Mouse (Mus musculus) neural tube, embryonic 14.5 days (tissue): ENCODE measurements at regions not wholly inside any gene's neighbourhood (a gene's known extent, or its start where the extent isn't known, plus 50 kb on each side); places are given as distances from the start of the nearest gene placed in this dataset.
A peak's percentile ranks its signal among the peaks of the same experiment; 100 is the strongest.
"Not testable (repeated sequence)": the region's sequence is repeated elsewhere in the genome, so short reads cannot be mapped to it uniquely, and the experiment has no call there.

Source experiments
- ATAC-seq: fragments of 200-750 bp; cut with Nextera tagmentation; 2 replicates; pipeline ENCODE4 v1.8.0; 2017; ENCODE audit warnings: low read depth, mild to moderate bottlenecking, moderate TSS enrichment, moderate library complexity
- H3K27ac ChIP-seq: fragments of 300-500 bp; sonication (generic); 2 replicates; pipeline ENCODE4 v1.5.1; 2014; ENCODE audit warnings: low read depth, mild to moderate bottlenecking, control low read depth, low read length, moderate library complexity, mixed read lengths
- H3K27me3 ChIP-seq: fragments of 300-500 bp; sonication (generic); 2 replicates; pipeline ENCODE4 v1.6.1; 2014; ENCODE audit warnings: low read length; ENCODE audit not compliant: control insufficient read depth, insufficient read depth
- H3K36me3 ChIP-seq: fragments of 300-500 bp; sonication (generic); 2 replicates; pipeline ENCODE4 v1.6.1; 2014; ENCODE audit warnings: low read length, mixed read lengths; ENCODE audit not compliant: control insufficient read depth, insufficient read depth
- H3K4me1 ChIP-seq: fragments of 300-500 bp; sonication (generic); 2 replicates; pipeline ENCODE4 v1.6.1; 2014; ENCODE audit warnings: low read length; ENCODE audit not compliant: control insufficient read depth, insufficient read depth
- H3K4me2 ChIP-seq: fragments of 300-500 bp; sonication (generic); 2 replicates; pipeline ENCODE4 v1.6.1; 2014; ENCODE audit warnings: mild to moderate bottlenecking, low read depth, low read length, control low read depth
- H3K4me3 ChIP-seq: fragments of 300-500 bp; sonication (generic); 2 replicates; pipeline ENCODE4 v1.5.1; 2014; ENCODE audit warnings: low read depth, low read length, control low read depth, mixed read lengths
- H3K9ac ChIP-seq: fragments of 300-500 bp; sonication (generic); replicated peaks from 2 replicates; pipeline ENCODE4 v1.6.1; 2014; ENCODE audit warnings: low read depth, mild to moderate bottlenecking, control low read depth, low read length, mixed read lengths
- H3K9me3 ChIP-seq: fragments of 300-500 bp; sonication (generic); 2 replicates; pipeline ENCODE4 v1.6.1; 2016; ENCODE audit warnings: low read length; ENCODE audit not compliant: control insufficient read depth
- WGBS: fragments of 180-500 bp; shearing (Covaris S2); extraction: QIAGEN DNeasy Blood & Tissue Kit; methylation state at CpG from one replicate; pipeline ENCODE4 v1.1.7; 2014; 5-methylcytosine and 5-hydroxymethylcytosine counted together

- Histone ChIP-seq H3K27me3 (no peaks in the 10 kb centered on the region), H3K4me2 (no peak overlapping the region), H3K9ac (no peak overlapping the region), H3K4me1 (no peaks in the 10 kb centered on the region), H3K36me3 (no peaks in the 10 kb centered on the region), H3K4me3 (no peak overlapping the region), H3K27ac (no peak overlapping the region), H3K9me3 (no peaks in the 10 kb centered on the region)
- ATAC-seq: no peak
- WGBS: 80% methylated on average over 4 of the region's 4 CpGs
Observed at GRCm38 (mm10) chr17:9223097-9223496, 198.8 kb upstream of the Gm17728 start.

GRCm38 (mm10) chr17:9227872-9228575 lies 193.8 kb upstream of the Gm17728 start:
- Histone ChIP-seq H3K36me3 (no peaks in the 10 kb centered on the region), H3K4me2 (no peak overlapping the region), H3K4me1 (no peaks in the 10 kb centered on the region), H3K9ac (no peak overlapping the region), H3K9me3 (no peaks in the 10 kb centered on the region), H3K27me3 (no peaks in the 10 kb centered on the region), H3K27ac (no peak overlapping the region), H3K4me3 (no peak overlapping the region)
- ATAC-seq: no peak
- 66% methylated on average over 10 of the region's 10 CpGs for WGBS

- H3K9me3 ChIP-seq: no peaks in the 10 kb centered on the region
- no peaks in the 10 kb centered on the region for H3K27me3 ChIP-seq
- no peak overlapping the region for H3K4me3 ChIP-seq
- no peak for ATAC-seq
- 63% methylated on average over 6 of the region's 6 CpGs for WGBS
- no peaks in the 10 kb centered on the region for H3K36me3 ChIP-seq
- no peak overlapping the region for H3K27ac ChIP-seq
- no peaks in the 10 kb centered on the region for H3K4me1 ChIP-seq
- no peak overlapping the region for H3K9ac ChIP-seq
- no peak overlapping the region for H3K4me2 ChIP-seq
Observed at GRCm38 (mm10) chr17:9235141-9235571, 186.7 kb upstream of the Gm17728 start.

- Histone ChIP-seq H3K9me3 (peaks cover 5% of the 10 kb centered on the region; the same call in 1 of the 2 replicates), H3K9ac (no peak overlapping the region), H3K36me3 (no peaks in the 10 kb centered on the region), H3K4me1 (no peaks in the 10 kb centered on the region), H3K4me2 (no peak overlapping the region), H3K4me3 (no peak overlapping the region), H3K27me3 (no peaks in the 10 kb centered on the region), H3K27ac (no peak overlapping the region)
- ATAC-seq: no peak
- WGBS: 63% methylated on average over 5 of the region's 5 CpGs
Observed at GRCm38 (mm10) chr17:9258646-9259170, 163.2 kb upstream of the Gm17728 start.

- 84% methylated on average over 3 of the region's 3 CpGs for WGBS
- Histone ChIP-seq H3K4me1 (no peaks in the 10 kb centered on the region), H3K4me3 (no peak overlapping the region), H3K9ac (no peak overlapping the region), H3K36me3 (no peaks in the 10 kb centered on the region), H3K9me3 (no peaks in the 10 kb centered on the region), H3K27me3 (no peaks in the 10 kb centered on the region), H3K27ac (no peak overlapping the region), H3K4me2 (no peak overlapping the region)
- no peak for ATAC-seq
Observed at GRCm38 (mm10) chr17:9268776-9269175, 153.1 kb upstream of the Gm17728 start.

- H3K9me3 ChIP-seq, H3K4me1 ChIP-seq, H3K4me2 ChIP-seq, H3K27me3 ChIP-seq, ATAC-seq, H3K4me3 ChIP-seq, H3K27ac ChIP-seq, H3K9ac ChIP-seq, H3K36me3 ChIP-seq: not testable (repeated sequence)
- 19% methylated on average over 3 of the region's 3 CpGs for WGBS
Observed at GRCm38 (mm10) chr17:9278046-9278445, 143.8 kb upstream of the Gm17728 start.

GRCm38 (mm10) chr17:9279481-9279880 lies 142.4 kb upstream of the Gm17728 start:
- no peak for ATAC-seq
- Histone ChIP-seq H3K9ac (no peak overlapping the region), H3K27me3 (no peaks in the 10 kb centered on the region), H3K36me3 (no peaks in the 10 kb centered on the region), H3K4me3 (no peak overlapping the region), H3K4me2 (no peak overlapping the region), H3K9me3 (no peaks in the 10 kb centered on the region), H3K27ac (0 out of 2 replicates have a peak overlapping the region, but pooled peaks have one; percentile 45), H3K4me1 (peaks cover 7% of the 10 kb centered on the region)
- WGBS: 47% methylated on average over 7 of the region's 7 CpGs

- no peak for ATAC-seq
- WGBS: 89% methylated on average over 5 of the region's 5 CpGs
- H3K36me3 ChIP-seq: no peaks in the 10 kb centered on the region
- no peak overlapping the region for H3K4me3 ChIP-seq
- H3K9ac ChIP-seq: no peak overlapping the region
- H3K27me3 ChIP-seq: no peaks in the 10 kb centered on the region
- H3K27ac ChIP-seq: no peak overlapping the region
- no peak overlapping the region for H3K4me2 ChIP-seq
- H3K9me3 ChIP-seq: no peaks in the 10 kb centered on the region
- peaks cover 7% of the 10 kb centered on the region for H3K4me1 ChIP-seq
Observed at GRCm38 (mm10) chr17:9281891-9282290, 140.0 kb upstream of the Gm17728 start.

GRCm38 (mm10) chr17:9282333-9283176 lies 139.3 kb upstream of the Gm17728 start:
- H3K27ac ChIP-seq: no peak overlapping the region
- H3K4me3 ChIP-seq: no peak overlapping the region
- 89% methylated on average over 7 of the region's 7 CpGs for WGBS
- no peaks in the 10 kb centered on the region for H3K9me3 ChIP-seq
- H3K9ac ChIP-seq: no peak overlapping the region
- no peak for ATAC-seq
- H3K36me3 ChIP-seq: no peaks in the 10 kb centered on the region
- H3K4me1 ChIP-seq: peaks cover 7% of the 10 kb centered on the region
- H3K4me2 ChIP-seq: no peak overlapping the region
- no peaks in the 10 kb centered on the region for H3K27me3 ChIP-seq
